Mouse (Mus musculus): ENCODE results near the gene Irgc1.
"Not testable (repeated sequence)": the region's sequence is repeated elsewhere in the genome, so short reads cannot be mapped to it uniquely, and the experiment has no call there.

GRCm38 (mm10) chr7:24483291-24483690 lies 31.2 kb upstream of the Irgc1 start:
- TF ChIP-seq MAFK (IDR thresholded peaks at IDR 0.05; ENCODE audit: insufficient read depth, low read depth, low read length); ZNF384 (IDR thresholded peaks at IDR 0.05; ENCODE audit: low read depth, low read length): not testable (repeated sequence)

Measured in ES-E14 (cell line).